Mouse (Mus musculus): ENCODE measurements around the gene Gm16867.
"Not testable (repeated sequence)": the region's sequence is repeated elsewhere in the genome, so short reads cannot be mapped to it uniquely, and the experiment has no call there.

DNA sequence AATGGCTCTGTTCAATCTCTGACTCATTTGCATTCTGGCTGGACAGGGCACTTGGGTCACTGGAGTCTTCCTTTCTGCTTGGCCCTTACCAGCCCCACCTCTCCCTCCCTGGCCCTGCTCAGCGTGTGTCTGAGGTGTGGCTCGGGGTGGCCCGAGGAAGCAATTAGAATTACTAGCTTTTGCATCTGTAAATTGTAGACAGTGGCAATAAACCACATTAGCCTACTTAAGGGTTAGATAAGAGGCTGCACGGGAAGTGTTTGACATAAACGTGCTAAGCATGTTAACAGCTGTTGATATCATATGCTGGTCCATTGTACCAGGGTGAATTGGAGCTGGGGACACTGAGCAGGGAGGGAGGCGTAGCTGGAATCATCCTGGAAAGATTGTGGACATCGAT lies 62.2 kb downstream of the Gm16867 start:
- TF ChIP-seq MAX (IDR thresholded peaks at IDR 0.05; ENCODE audit: low read depth); E2F4 (IDR thresholded peaks at IDR 0.05; ENCODE audit: insufficient read depth); POLR2A (IDR thresholded peaks at IDR 0.05; ENCODE audit: insufficient read length, low read depth); MYOG (IDR thresholded peaks at IDR 0.05; ENCODE audit: control insufficient read depth in 1 of 3, insufficient read depth in 1 of 3, insufficient read length in 2 of 3, low read depth in 2 of 3); MYOD1 (IDR thresholded peaks at IDR 0.05; ENCODE audit: control insufficient read depth in 1 of 3, insufficient read length in 2 of 3, low read depth in 2 of 3); TCF12 (IDR thresholded peaks at IDR 0.05; ENCODE audit: insufficient read depth, poor library complexity, severe bottlenecking); POLR2AphosphoS2 (IDR thresholded peaks at IDR 0.05; ENCODE audit: insufficient read length, low read depth); CEBPB (IDR thresholded peaks at IDR 0.05; ENCODE audit: insufficient read depth, poor library complexity, severe bottlenecking); REST (IDR thresholded peaks at IDR 0.05; ENCODE audit: insufficient read depth, insufficient read length); TCF3 (IDR thresholded peaks at IDR 0.05; ENCODE audit: insufficient read length, low read depth): not testable (repeated sequence)
